In the genomic region with DNA sequence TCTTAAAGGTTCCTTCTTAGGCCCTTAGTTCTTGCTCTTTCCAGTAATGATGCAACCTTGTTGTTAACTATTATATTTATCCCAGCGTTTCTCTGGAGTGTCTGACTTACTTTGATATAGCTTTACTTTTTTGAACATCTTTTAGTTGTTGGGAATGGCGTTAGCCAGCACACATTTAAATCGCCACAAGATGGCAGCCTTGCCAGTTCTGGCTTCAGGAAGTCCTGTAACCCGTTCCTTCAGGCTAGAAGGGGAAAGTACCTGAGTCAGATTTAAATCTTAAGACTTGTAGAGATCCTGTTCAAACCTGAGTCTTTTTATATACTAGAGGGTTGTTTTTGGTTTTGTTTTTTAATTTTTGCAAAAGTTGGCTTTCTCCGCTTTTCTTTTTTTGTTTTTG, we compare ENCODE assay signal across 9 mouse cellular contexts. TPM values are rescaled to one million over a fixed set of nuclear protein-coding genes. Genes with fewer than 3 reads are reported as not detected.
DNase-seq lines count a peak whose midpoint lies in the region; ATAC-seq and TF ChIP-seq lines count a peak whose summit lies in the region.
"Had no signal": no experiment of that assay in that cellular context is flagged by ENCODE, and none has a peak within 500 bp of the region (broad histone marks: within the 10 kb centered on the region; RNA-seq: fewer than 3 reads in every experiment).

No protein-coding gene starts in this region.

- H3K27me3 ChIP-seq in heart, adult 2 months (ENCODE audit: control insufficient read depth, insufficient read depth, low read length), result no peaks in the 10 kb centered on the region
- H3K27me3 ChIP-seq in hindbrain, embryonic 14.5 days (ENCODE audit: control insufficient read depth, insufficient read depth, low read length), result no peaks in the 10 kb centered on the region
- H3K27me3 ChIP-seq in midbrain, embryonic 14.5 days (ENCODE audit: control insufficient read depth, insufficient read depth, low read length), result no peaks in the 10 kb centered on the region
- H3K27me3 ChIP-seq: liver, embryonic 13.5 days had no signal

- no peak overlapping the region for H3K4me3 ChIP-seq in heart, adult 2 months
- H3K4me3 ChIP-seq in hindbrain, embryonic 14.5 days (replicated peaks; ENCODE audit: low read length), result no peak overlapping the region
- H3K4me3 ChIP-seq in midbrain, embryonic 14.5 days (replicated peaks; ENCODE audit: low read depth, low read length), result no peak overlapping the region
- H3K4me3 ChIP-seq: liver, embryonic 13.5 days had no signal

- peak; percentile 90 for TF ChIP-seq CTCF in heart, adult 2 months (IDR thresholded peaks at IDR 0.05)

- peak; percentile 56 to 68 for DNase-seq in heart, adult 2 months
- DNase-seq in heart, postnatal 25 days (ENCODE audit: low spot score), result no peak
- DNase-seq in NIH3T3 (ENCODE audit: low read depth), result peak; percentile 85
- DNase-seq in embryo, embryonic 11 days, result peak; percentile 85
- peak; percentile 88 for DNase-seq in hindbrain, embryonic 14.5 days (ENCODE audit: low spot score)
- DNase-seq in left cerebral cortex, postnatal 14 days (ENCODE audit: low spot score in 2 of 2), result peak; percentile 80 to 83
- peak; percentile 91 for DNase-seq in midbrain, embryonic 14.5 days
- peak; percentile 77 for DNase-seq in thymus, postnatal 0 days (ENCODE audit: low spot score)
- DNase-seq: liver, embryonic 13.5 days had no signal

- ATAC-seq in hindbrain, embryonic 14.5 days (ENCODE audit: low FRiP score), result peak; percentile 59; the same call in 1 of the 2 replicates
- no peak for ATAC-seq in midbrain, embryonic 14.5 days (ENCODE audit: low FRiP score, low TSS enrichment)

- H3K4me2 ChIP-seq in hindbrain, embryonic 14.5 days (replicated peaks), result no peak overlapping the region
- no peak overlapping the region for H3K4me2 ChIP-seq in midbrain, embryonic 14.5 days (ENCODE audit: low read length)
- H3K4me2 ChIP-seq: liver, embryonic 13.5 days had no signal

- no peaks in the 10 kb centered on the region; the same call in 1 of the 2 replicates for H3K4me1 ChIP-seq in heart, adult 2 months (ENCODE audit: control insufficient read depth, insufficient read depth, low read length)
- H3K4me1 ChIP-seq in hindbrain, embryonic 14.5 days (replicated peaks; ENCODE audit: control insufficient read depth, insufficient read depth, low read length), result no peaks in the 10 kb centered on the region
- H3K4me1 ChIP-seq in midbrain, embryonic 14.5 days (ENCODE audit: control insufficient read depth, insufficient read depth, low read length), result no peaks in the 10 kb centered on the region

- TF ChIP-seq EP300 in heart, adult 2 months (IDR thresholded peaks at IDR 0.05; ENCODE audit: insufficient read depth, low read depth, low read length), result no peak

- 15% methylated on average over 5 of the region's 5 CpGs for WGBS in heart, adult 2 months
- 10% methylated on average over 5 of the region's 5 CpGs for WGBS in hindbrain, embryonic 14.5 days
- WGBS in midbrain, embryonic 14.5 days, result 16% methylated on average over 5 of the region's 5 CpGs

- no peaks in the 10 kb centered on the region for H3K36me3 ChIP-seq in heart, adult 2 months (ENCODE audit: control insufficient read depth, insufficient read depth, low read length)
- no peaks in the 10 kb centered on the region for H3K36me3 ChIP-seq in hindbrain, embryonic 14.5 days (replicated peaks; ENCODE audit: control insufficient read depth, insufficient read depth)
- no peaks in the 10 kb centered on the region for H3K36me3 ChIP-seq in midbrain, embryonic 14.5 days (ENCODE audit: control insufficient read depth, insufficient read depth, low read length)
- H3K36me3 ChIP-seq: liver, embryonic 13.5 days had no signal

- no peaks in the 10 kb centered on the region for H3K79me2 ChIP-seq in heart, adult 2 months (replicated peaks; ENCODE audit: control insufficient read depth, insufficient read depth, low read length)

- H3K9me3 ChIP-seq in hindbrain, embryonic 14.5 days (ENCODE audit: control insufficient read depth, low read length), result no peaks in the 10 kb centered on the region
- no peaks in the 10 kb centered on the region for H3K9me3 ChIP-seq in midbrain, embryonic 14.5 days (ENCODE audit: control insufficient read depth, low read length)
- H3K9me3 ChIP-seq: liver, embryonic 13.5 days had no signal

- H3K9ac ChIP-seq in heart, adult 2 months (ENCODE audit: low read depth, low read length), result no peak overlapping the region
- no peak overlapping the region for H3K9ac ChIP-seq in hindbrain, embryonic 14.5 days
- no peak overlapping the region for H3K9ac ChIP-seq in midbrain, embryonic 14.5 days (replicated peaks; ENCODE audit: low read length)
- H3K9ac ChIP-seq: liver, embryonic 13.5 days had no signal

- no peak for TF ChIP-seq POLR2A in heart, adult 2 months (IDR thresholded peaks at IDR 0.05; ENCODE audit: insufficient read depth, low read depth, low read length)

- no peak overlapping the region for H3K27ac ChIP-seq in heart, adult 2 months
- H3K27ac ChIP-seq in hindbrain, embryonic 14.5 days, result no peak overlapping the region
- no peak overlapping the region for H3K27ac ChIP-seq in midbrain, embryonic 14.5 days (replicated peaks; ENCODE audit: low read depth, low read length)
- H3K27ac ChIP-seq: liver, embryonic 13.5 days had no signal

- intact Hi-C loops in heart, adult 2 months (cut with DNase I), result loop anchor here (1.0 to 2.0 kb wide), 2 partner anchors 87 to 184 kb away; no protein-coding TSS in a partner anchor
- intact Hi-C loops in heart, postnatal 25 days (cut with DNase I), result loop anchor here (2.0 to 5.0 kb wide), 2 partner anchors 86 to 184 kb away; no protein-coding TSS in a partner anchor
- intact Hi-C loops in left cerebral cortex, postnatal 14 days (cut with DNase I), result loop anchor here (5.0 kb wide), 1 partner anchor 184 kb away; no protein-coding TSS in a partner anchor

RNA-seq across cellular contexts. Expression of a gene that starts 12.5 kb away (rescaled TPM):
- 10 to 100 TPM; 48.4 to 53.4 TPM for total RNA-seq in heart, adult 2 months (2021)
- 38.3 and 42.8 TPM in 2 replicates for polyA plus RNA-seq in heart, adult 2 months (2012; rRNA removed)
- total RNA-seq in heart, postnatal 25 days (2021), result 10 to 100 TPM; 52.6 to 54.5 TPM
- polyA plus RNA-seq in hindbrain, embryonic 14.5 days (2014; fragmentation: Nextera tagmentation; extraction: Ambion mirVana), result 71.9 and 76.7 TPM in 2 replicates
- total RNA-seq in left cerebral cortex, postnatal 14 days (2021), result 100 to 1,000 TPM; 233 to 251 TPM
- polyA plus RNA-seq in midbrain, embryonic 14.5 days (2014; fragmentation: Nextera tagmentation; extraction: Ambion mirVana), result 52.2 and 72.8 TPM in 2 replicates
- polyA plus RNA-seq in thymus, postnatal 0 days (2015; fragmentation: Nextera tagmentation; extraction: Ambion mirVana), result 91.9 and 106 TPM in 2 replicates
